Mouse (Mus musculus): ENCODE measurements around the gene Trim72. TPM values are rescaled to one million over a fixed set of nuclear protein-coding genes. Genes with fewer than 3 reads are reported as not detected.
A peak's percentile ranks its signal among the peaks of the same experiment; 100 is the strongest.

The Trim72 gene
- total and polyA plus RNA-seq, 3 experiments = 0.14 to 0.19 TPM; not detected in 1

DNA sequence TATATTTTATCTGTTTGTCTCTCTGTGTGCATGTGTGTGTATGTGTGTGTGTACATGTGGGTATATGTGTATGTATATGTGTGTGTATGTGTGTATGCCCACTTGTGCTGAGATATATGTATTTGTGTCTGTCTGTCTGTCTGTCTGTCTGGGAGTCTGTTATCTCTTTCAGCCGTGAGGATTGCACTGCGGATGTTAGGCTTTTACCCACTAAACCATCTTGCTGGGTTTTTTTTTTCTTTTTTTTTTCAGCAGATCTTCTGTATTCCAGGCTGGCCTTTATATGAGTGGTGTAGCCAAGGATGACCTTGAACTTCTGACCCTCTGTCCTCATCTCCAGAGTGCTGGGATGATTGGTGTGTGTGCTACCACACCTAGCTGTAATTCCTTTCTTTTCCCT lies 45.5 kb downstream of the Trim72 start:
- no peaks in the 10 kb centered on the region for H3K79me2 ChIP-seq (ENCODE audit: control insufficient read depth, insufficient read depth, low read length, poor library complexity)
- no peaks in the 10 kb centered on the region for H3K9me3 ChIP-seq (replicated peaks; ENCODE audit: insufficient read depth, low read length)
- H3K27ac ChIP-seq (ENCODE audit: control insufficient read depth, low read depth, low read length) = peak overlapping the region; percentile 67
- H3K36me3 ChIP-seq (ENCODE audit: control insufficient read depth in 1 of 2, insufficient read depth in 2 of 2, low read length in 2 of 2) = peaks cover 0 to 36% of the 10 kb centered on the region in 2 experiments; a peak in 2 of 4 replicates
- DNase-seq (ENCODE audit: low read depth, low spot score) = peak; percentile 67
- H3K4me3 ChIP-seq (ENCODE audit: control insufficient read depth in 1 of 2, insufficient read depth in 1 of 2, low read depth in 2 of 2, low read length in 2 of 2) = no peak overlapping the region
- no peak for TF ChIP-seq ELF1 (IDR thresholded peaks at IDR 0.05; ENCODE audit: low read depth, low read length)
- peak; percentile 94 for TF ChIP-seq ZNF384 (IDR thresholded peaks at IDR 0.05; ENCODE audit: low read depth, low read length)
- 0 out of 2 replicates have a peak, but pooled peaks have one; percentile 34 for TF ChIP-seq TCF12 (IDR thresholded peaks at IDR 0.05; ENCODE audit: low read depth, low read length)
- TF ChIP-seq ZC3H11A (IDR thresholded peaks at IDR 0.05; ENCODE audit: low read depth, low read length) = no peak
- no peak for TF ChIP-seq TBP (IDR thresholded peaks at IDR 0.05; ENCODE audit: low read depth, low read length)
- no peak for TF ChIP-seq USF2 (IDR thresholded peaks at IDR 0.05; ENCODE audit: borderline replicate concordance in 1 of 2, insufficient read depth in 1 of 2, low read depth in 1 of 2, low read length in 2 of 2)
- no peak for TF ChIP-seq GABPA (IDR thresholded peaks at IDR 0.05; ENCODE audit: low read depth, low read length)
- TF ChIP-seq SIN3A (IDR thresholded peaks at IDR 0.05; ENCODE audit: low read length) = no peak
- TF ChIP-seq CHD2 (IDR thresholded peaks at IDR 0.05; ENCODE audit: low read length) = no peak
- peak; percentile 36 to 48; a peak in 1 of 4 replicates for TF ChIP-seq EP300 (IDR thresholded peaks at IDR 0.05; ENCODE audit: low read depth in 1 of 2, low read length in 2 of 2)
- TF ChIP-seq SMC3 (IDR thresholded peaks at IDR 0.05; ENCODE audit: low read depth, low read length) = no peak
- TF ChIP-seq POLR2A (IDR thresholded peaks at IDR 0.05; ENCODE audit: control insufficient read depth in 1 of 2, insufficient read depth in 1 of 2, low read depth in 1 of 2, low read length in 2 of 2, poor library complexity in 1 of 2) = no peak
- peak; percentile 72 for TF ChIP-seq GATA1 (IDR thresholded peaks at IDR 0.05; ENCODE audit: low read depth, low read length)
- no peak for TF ChIP-seq E2F4 (IDR thresholded peaks at IDR 0.05; ENCODE audit: borderline replicate concordance, low read depth, low read length)
- TF ChIP-seq NELFE (IDR thresholded peaks at IDR 0.05; ENCODE audit: low read depth, low read length) = no peak
- no peak for TF ChIP-seq USF1 (IDR thresholded peaks at IDR 0.05; ENCODE audit: low read depth, low read length)
- TF ChIP-seq MXI1 (IDR thresholded peaks at IDR 0.05; ENCODE audit: low read depth, low read length) = no peak
- TF ChIP-seq MYC (IDR thresholded peaks at IDR 0.05; ENCODE audit: low read depth, low read length) = no peak; the same call in 1 of the 2 replicates
- no peak for TF ChIP-seq ZKSCAN1 (IDR thresholded peaks at IDR 0.05; ENCODE audit: low read depth, low read length)
- TF ChIP-seq MYB (IDR thresholded peaks at IDR 0.05; ENCODE audit: low read depth, low read length) = no peak
- no peak for TF ChIP-seq KAT2A (conservative IDR thresholded peaks at IDR 0.05; ENCODE audit: low read depth, low read length)
- no peak for TF ChIP-seq JUND (IDR thresholded peaks at IDR 0.05; ENCODE audit: low read depth, low read length)
- no peak for TF ChIP-seq MAX (IDR thresholded peaks at IDR 0.05; ENCODE audit: low read length)
- no peak for TF ChIP-seq ETS1 (IDR thresholded peaks at IDR 0.05; ENCODE audit: low read depth, low read length)
- no peak for TF ChIP-seq BHLHE40 (IDR thresholded peaks at IDR 0.05; ENCODE audit: borderline replicate concordance, low read depth, low read length)
- TF ChIP-seq CHD1 (IDR thresholded peaks at IDR 0.05; ENCODE audit: low read depth, low read length) = no peak
- TF ChIP-seq RCOR1 (IDR thresholded peaks at IDR 0.05; ENCODE audit: low read depth, low read length) = no peak
- TF ChIP-seq RAD21 (IDR thresholded peaks at IDR 0.05; ENCODE audit: low read depth, low read length) = no peak
- TF ChIP-seq CTCF (IDR thresholded peaks at IDR 0.05 in 2 of 3, conservative IDR thresholded peaks at IDR 0.05 in 1 of 3; ENCODE audit: control insufficient read depth in 1 of 3, insufficient read depth in 1 of 3, low read depth in 2 of 3, low read length in 3 of 3, poor library complexity in 1 of 3, severe bottlenecking in 1 of 3) = no peak
- H3K9ac ChIP-seq (ENCODE audit: control insufficient read depth, low read depth, low read length, poor library complexity, severe bottlenecking) = no peak overlapping the region
- H3K27me3 ChIP-seq (ENCODE audit: control insufficient read depth in 1 of 2, insufficient read depth in 2 of 2, low read length in 2 of 2) = no peaks in the 10 kb centered on the region
- H3K4me1 ChIP-seq (ENCODE audit: control insufficient read depth in 1 of 2, insufficient read depth in 2 of 2, low read length in 2 of 2) = peaks cover 26 to 38% of the 10 kb centered on the region in 2 experiments

All from MEL (cell line).